Mouse (Mus musculus) retina, postnatal 7 days (tissue): ENCODE measurements at regions not wholly inside any gene's neighbourhood (a gene's known extent, or its start where the extent isn't known, plus 50 kb on each side); places are given as distances from the start of the nearest gene placed in this dataset.

Experiments
- DNase-seq: peaks from one replicate; pipeline ENCODE4 v3.0.0-alpha.2; 2012; ENCODE audit warnings: low read depth, low spot score

- no peak for DNase-seq
Observed at GRCm38 (mm10) chr8:10906353-10906752, 101.9 kb downstream of the Irs2 start.

GRCm38 (mm10) chr8:10905761-10906160 lies 102.5 kb downstream of the Irs2 start:
- DNase-seq: no peak

DNA sequence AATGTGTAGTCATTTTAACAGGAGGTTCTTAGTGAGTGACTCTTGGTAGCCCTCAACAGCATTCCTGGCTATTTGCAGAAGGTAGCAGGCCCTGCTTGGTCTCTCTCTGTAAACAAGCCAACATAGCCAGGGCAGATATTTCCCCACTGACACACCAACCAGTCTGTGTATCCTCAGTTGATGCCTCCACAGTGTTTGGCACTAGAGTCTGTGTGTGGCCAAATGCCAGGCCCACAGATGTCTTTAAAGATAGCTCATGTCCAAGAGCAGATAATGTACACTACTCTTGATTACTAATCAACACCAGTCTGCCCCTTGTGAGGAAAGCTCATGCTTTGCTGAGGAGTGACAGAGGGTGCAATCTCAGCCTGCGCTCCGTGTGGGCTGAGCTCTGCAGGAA lies 104.3 kb downstream of the Irs2 start:
- no peak for DNase-seq

DNA sequence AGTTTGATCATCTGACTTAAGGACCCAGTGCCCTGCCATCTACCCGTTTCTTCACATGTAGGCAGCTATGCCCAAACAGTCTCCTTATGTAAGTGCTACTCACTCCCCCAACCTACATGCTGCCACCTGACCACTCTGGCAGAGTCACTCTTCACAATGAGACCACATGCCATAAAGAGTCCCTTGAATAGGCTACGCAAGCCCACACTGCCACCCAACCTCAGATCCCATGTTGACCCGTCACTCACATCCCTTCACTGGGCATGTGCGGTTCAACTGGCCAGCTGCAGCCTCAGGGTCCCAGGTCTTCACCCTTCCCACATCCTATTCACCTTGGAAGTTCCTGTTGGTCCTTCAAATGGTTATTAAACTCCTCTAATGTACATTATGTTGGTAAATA lies 106.3 kb downstream of the Irs2 start:
- DNase-seq: no peak

GRCm38 (mm10) chr8:10901014-10901413 lies 107.2 kb downstream of the Irs2 start:
- no peak for DNase-seq

DNA sequence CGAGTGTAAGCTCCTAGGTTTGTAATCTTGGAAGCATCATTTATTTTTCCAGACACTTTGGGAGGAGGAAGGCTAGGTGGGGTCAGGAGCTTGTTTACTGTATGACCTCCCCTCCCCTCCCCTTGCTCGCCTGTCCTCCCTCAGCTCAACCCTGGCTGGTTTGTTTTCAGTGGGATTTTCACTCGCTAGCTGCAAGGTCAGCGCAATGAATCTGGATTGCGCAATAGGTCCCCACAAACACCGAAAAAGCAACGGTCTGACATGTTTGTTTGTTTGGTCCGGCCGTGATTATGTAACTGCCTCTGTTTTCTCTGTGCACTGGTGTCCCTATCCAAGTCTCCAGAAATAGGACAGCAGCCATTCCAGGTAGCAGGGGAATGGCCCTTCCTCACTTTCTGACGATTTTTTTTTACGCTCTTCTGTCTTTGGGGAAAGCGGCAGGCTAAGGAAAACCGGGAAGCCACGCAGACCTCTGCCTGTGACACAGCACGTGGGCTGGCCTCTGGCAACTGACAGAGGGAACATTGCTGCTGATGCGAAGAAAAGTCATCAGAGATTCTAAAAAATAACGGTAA lies 108.6 kb downstream of the Irs2 start:
- DNase-seq: no peak

GRCm38 (mm10) chr8:10898562-10899527 lies 109.4 kb downstream of the Irs2 start:
- DNase-seq: no peak

- DNase-seq: no peak
Observed at GRCm38 (mm10) chr8:10897573-10897972, 110.7 kb downstream of the Irs2 start.

GRCm38 (mm10) chr8:10895178-10895577 lies 113.1 kb downstream of the Irs2 start:
- DNase-seq: no peak

DNA sequence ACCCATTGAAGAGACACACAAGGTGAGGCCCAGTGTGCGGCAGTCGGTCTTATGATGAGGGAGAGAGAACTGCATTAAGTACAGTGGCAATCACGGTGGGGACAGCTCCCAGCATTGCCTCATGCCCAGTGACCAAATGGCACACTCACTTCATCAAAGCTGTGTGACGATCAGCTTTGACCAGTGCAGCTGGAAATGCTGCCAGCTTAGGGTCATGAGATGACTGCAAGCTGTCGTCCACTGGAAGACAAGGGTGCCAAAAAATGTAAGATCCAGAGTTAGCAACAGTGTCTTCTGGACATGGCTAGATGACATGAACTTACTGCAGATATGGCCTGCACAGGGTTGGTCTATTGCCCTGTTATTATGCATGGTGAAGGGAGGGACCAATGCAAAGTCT lies 114.0 kb downstream of the Irs2 start:
- no peak for DNase-seq

GRCm38 (mm10) chr8:10893709-10894108 lies 114.5 kb downstream of the Irs2 start:
- DNase-seq: no peak

- no peak for DNase-seq
Observed at GRCm38 (mm10) chr8:10891906-10892305, 116.4 kb downstream of the Irs2 start.

GRCm38 (mm10) chr8:10891440-10891839 lies 116.8 kb downstream of the Irs2 start:
- DNase-seq: no peak

GRCm38 (mm10) chr8:10885452-10885851 lies 122.8 kb downstream of the Irs2 start:
- no peak for DNase-seq

GRCm38 (mm10) chr8:10883418-10883817 lies 124.8 kb downstream of the Irs2 start:
- DNase-seq: no peak

GRCm38 (mm10) chr8:10882381-10882780 lies 125.9 kb downstream of the Irs2 start:
- no peak for DNase-seq

- no peak for DNase-seq
Observed at GRCm38 (mm10) chr8:10879883-10880282, 128.4 kb downstream of the Irs2 start.

- DNase-seq: no peak
Observed at GRCm38 (mm10) chr8:10879049-10879847, 129.0 kb downstream of the Irs2 start.

DNA sequence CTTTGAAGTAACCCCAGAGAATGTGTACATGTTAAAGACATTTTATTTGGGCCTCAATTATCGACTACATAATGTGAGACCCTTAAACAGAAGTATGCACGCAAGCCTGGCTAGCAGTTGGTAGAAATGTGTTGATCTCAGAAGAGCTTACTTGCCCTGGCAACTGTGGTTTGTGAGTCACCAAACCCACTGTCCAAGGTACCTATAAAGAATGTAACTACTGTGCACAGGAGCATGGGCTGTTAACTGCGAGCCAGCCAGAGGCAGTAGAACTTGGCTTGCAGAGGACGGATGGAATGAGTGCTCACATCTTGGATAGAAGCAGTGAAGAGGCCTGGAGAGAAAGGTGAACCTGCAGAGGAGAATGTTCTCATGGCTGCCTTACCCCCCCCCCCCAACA lies 129.9 kb downstream of the Irs2 start:
- no peak for DNase-seq

GRCm38 (mm10) chr8:10875170-10875569 lies 133.1 kb downstream of the Irs2 start:
- DNase-seq: no peak

DNA sequence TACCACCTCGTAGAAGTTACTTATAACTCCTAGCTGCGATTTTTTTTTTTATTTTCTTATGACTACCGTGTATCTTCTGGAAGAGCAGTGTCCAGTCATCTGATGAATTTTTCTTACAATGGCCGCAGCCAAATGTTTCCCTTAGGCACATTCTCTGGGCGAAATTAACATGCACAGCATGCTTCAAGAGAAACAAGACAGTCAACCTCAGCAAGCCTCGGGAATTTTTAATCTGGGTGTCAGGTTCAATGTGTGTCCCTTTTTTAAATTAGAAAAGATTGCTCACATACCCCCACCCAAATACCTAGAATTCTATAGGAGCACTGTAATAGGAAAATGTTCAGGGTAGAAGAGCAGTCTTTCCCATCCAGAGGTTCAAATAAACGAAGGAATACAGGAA lies 136.8 kb downstream of the Irs2 start:
- no peak for DNase-seq

GRCm38 (mm10) chr8:10870423-10871055 lies 137.7 kb downstream of the Irs2 start:
- no peak for DNase-seq
